Mouse (Mus musculus): Measurements from ENCODE around the gene Selenos.

Gene Selenos

DNA sequence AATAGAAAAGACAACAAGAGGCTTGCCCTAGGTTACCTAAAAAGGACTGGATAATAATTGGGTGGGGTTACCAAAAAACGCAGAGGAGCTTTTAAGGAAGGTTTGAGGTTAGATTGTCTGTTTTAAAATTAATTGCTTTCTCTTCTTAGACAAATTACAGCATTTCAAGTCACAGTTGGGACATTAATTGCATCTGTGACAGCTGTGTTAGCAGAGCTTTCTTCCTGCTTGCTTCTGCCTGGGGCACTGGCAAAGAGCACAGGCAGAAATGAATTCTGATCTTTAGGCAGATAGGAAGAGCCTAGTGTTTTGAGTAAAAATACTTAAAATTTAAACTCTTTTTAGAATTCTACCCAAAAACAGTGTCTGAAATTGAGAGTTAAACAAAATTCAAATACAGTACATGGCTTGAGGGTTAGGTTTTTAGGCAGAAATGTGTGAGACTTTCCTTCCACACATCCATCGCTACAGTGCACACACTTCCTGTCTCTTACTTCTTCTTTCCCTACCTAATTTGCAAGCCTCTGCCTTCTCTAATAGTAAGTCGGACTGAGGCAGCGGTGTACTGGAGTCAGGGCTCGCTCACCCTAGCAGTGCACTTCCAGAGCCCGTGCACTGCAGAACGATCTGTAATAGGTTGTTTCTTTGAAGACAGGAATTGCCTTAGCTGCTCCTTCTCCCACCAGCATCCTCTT lies 41.4 kb downstream of the Selenos start:
- DNase-seq: no peak

DNA sequence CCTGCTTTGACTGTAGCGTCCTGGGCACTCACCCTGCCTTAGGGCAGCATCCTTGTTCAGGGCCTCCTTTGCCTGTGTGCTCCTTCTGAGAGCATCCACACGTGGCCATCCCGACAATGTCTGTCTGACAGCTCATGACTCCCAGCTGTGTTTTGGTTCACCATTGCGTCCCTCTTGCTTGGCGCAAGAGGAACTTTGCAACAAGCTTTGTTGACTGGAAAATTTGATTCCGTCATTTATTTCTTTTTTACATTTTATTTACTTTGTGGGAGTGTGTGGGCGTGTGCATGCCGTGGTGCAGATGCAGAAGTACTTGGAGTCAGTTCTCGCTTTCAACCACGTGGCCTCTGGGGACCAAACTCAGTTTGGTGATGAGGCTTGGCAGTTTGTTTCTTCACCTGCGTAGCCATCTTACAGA lies 45.1 kb downstream of the Selenos start:
- no peak for DNase-seq

DNA sequence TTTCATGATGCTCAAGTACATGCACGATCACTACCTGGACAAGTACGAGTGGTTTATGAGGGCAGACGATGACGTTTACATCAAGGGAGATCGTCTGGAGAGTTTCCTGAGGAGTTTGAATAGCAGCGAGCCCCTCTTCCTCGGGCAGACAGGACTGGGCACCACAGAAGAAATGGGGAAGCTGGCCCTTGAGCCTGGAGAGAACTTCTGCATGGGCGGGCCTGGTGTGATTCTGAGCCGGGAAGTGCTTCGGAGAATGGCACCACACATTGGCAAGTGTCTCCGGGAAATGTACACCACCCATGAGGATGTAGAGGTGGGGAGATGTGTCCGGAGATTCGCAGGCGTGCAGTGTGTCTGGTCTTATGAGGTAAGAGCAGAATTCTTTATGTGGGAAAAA lies 45.9 kb downstream of the Selenos start:
- no peak for DNase-seq

DNA sequence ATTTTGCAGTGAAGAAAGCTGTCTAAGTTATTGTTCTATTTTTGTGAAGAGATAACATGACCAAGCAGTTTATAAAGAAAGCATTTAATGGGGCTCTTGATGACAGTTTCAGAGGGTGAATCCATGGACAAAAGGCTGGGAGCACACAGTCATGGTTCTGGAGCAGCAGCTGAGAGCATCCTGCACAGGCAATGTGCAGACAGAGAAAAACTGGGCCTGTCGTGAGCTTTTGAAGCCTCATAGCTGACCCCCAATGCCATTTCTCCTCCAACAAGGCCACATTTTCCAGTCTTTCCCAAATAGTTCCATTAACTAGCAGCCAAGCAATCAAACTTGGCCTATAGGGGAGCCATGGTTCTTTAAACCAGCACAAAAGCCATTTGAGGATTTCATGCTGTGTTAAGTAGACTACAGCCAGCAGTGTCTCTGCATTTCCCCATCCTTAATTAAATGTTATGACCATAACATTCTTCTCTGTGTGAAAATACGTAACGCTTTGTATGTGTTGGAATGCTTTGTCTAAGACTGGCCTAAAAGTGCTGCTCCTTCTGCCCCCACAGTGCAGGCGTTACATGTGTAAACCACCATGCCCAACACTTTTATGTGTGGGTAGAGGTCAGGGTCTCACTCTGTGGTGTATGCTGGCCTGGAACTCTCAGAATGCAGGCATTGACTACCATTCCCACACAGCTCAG lies 48.6 kb downstream of the Selenos start:
- no peak for DNase-seq

DNA sequence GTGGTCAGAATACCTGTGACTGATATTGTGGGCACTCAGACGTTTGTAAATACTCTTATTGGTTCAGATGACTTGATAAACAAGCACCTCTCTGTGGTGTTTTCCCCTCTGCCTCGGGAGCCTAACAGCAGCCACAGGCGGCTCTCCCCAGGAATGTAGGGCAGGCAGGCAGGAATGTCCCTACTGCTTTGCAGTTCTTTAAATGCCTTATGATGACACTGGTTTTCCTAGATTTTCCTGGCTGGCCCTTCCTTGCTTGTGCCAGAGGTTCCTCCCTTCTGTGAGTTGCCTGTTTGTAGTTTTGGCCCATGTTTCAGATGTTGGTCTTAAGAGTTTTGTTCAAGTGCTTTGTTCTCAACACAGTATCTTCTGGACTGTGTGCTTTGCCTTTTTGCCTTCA lies 49.4 kb downstream of the Selenos start:
- DNase-seq: no peak

DNA sequence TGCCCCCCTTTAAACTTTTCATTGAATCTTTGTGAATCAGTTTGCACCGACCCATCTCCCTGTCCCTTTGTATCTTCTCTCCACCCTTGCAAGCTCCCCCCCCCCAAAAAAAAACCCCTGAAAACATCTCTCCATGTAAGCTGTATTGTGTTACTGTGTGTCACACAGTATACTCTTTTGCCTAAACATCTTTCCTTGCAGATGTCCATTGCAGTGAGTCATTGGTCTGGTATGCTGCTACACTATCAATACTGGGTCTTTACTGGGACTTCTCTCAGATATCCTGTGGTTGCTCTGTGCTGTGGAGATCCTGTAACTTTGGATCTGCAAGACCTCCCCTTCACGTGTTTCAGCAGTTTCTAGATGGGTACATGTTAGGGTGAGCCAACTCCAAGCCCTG lies 50.8 kb downstream of the Selenos start:
- no peak for DNase-seq

DNA sequence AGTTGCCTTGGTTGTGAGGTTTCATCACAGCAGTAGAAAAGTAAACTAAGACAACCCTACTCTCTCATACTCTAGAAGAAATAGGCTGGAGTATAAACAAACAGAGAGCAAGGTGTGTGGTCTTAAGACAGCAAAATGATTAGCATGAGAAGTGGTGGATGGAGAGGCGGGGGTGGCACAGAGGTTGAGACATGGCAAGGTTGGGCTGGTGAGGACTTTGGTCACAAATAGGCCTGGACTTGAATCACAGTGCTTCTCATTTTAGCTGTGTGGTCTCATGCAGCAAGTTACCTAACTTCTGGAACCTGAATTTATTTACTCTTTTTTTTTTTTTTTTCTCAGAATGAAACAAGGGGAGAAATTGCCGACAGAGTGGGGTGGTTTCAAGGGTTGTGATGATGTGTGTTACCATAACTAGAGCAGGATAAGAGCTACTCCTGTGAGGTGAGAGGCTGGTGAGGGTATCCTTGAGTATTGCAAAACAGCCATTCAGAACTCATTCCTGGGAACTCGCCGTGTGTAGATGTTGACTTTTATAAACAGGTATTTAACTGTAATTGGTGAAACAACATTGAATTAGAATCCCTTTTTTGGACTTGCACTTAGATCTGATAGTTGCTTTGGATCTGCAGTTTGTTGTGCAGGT lies 52.5 kb downstream of the Selenos start:
- DNase-seq: peak; percentile 57

DNA sequence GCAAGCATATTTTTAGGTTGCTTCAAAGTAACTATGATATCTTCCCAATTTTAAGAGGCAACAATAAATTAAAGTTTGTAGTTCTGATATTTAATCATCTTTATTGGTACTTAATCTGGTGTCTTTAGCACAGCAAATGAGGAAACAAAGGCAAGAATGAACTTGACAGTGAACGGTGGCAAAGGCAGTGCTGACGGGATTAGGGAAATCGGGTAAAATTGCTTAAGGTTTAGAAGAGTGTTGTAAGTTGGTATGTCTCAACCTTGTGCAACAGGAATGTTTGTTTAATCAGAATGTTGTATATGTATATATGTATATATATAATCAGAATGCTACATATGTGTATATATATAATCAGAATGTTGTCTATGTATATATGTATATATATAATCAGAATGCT lies 54.7 kb downstream of the Selenos start:
- DNase-seq: no peak

DNA sequence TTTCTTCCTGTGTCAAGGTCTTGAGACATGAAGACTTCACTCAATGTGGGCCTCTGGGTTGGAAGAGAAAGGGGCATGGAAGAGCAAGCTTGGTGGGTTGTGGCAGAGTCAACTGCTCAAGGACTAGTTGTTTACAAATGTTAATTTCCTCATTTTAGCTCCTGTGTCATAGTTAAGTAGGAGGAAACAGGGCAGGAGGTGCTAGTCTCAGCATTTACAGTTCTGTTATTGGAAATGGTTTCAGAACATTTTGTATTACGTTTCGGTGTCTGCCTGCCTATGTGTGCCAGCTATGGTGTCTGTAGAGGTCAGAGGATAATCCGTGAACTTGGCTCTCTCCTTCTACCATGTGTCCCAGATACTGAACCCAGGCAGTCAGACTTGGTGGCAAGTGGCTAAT lies 56.2 kb downstream of the Selenos start:
- DNase-seq: no peak

DNA sequence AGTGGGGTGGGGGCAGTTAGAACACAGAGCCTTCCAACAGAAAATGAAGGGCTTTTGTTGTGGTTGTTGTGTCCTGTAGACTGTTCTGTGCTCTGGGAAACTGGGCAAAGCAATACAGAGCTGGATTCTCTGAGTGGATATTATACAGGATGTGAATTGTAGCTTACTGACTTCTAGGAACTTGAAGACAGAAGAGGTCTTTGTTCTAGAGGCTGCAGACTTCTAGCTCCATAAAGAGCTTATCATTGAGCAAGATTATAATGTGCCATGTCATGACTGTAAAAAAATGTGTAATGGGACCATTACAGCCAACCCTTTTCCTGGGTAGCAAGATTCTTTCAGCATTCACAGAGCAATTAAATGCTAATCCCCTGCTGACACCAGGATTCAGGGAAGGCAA lies 56.7 kb downstream of the Selenos start:
- DNase-seq: no peak

DNA sequence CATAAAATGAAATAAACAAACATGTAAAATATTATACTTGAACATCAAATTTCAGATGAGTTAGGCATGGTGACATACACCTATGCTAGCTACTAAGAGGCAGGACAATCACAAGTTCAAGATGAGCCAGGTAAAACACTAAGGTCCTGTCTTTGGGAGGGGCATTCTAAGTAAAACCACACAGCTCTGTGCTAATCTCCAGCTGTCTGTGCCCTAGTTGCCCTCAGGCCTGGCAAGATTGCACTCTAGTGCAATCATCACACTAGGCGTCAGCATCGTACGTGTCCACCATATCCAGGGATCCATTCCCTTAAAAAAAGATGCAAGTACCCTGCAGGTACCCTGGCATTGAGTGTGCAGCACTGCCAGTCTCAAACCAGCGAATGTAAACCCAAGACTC lies 57.9 kb downstream of the Selenos start:
- no peak for DNase-seq

DNA sequence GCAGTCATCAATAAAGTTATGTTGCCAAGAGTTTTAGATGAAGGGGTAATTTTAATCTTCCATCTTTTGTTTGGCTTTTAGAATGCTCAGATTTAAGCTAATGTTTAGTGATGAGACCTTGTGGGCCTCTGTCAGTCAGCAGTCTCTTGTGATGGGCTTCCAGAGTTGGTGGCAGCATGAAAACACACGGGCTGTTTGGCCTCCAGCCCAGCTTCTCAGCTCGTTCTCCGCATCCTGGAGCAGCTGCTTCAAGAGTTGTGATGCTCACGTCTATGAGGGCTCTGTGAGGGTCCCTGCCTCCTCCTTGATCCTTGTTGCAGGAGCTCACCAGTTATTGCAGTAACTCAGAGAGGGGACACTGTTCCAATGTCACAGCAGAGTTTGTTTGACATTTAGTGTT lies 58.9 kb downstream of the Selenos start:
- peak; percentile 40 for DNase-seq

DNA sequence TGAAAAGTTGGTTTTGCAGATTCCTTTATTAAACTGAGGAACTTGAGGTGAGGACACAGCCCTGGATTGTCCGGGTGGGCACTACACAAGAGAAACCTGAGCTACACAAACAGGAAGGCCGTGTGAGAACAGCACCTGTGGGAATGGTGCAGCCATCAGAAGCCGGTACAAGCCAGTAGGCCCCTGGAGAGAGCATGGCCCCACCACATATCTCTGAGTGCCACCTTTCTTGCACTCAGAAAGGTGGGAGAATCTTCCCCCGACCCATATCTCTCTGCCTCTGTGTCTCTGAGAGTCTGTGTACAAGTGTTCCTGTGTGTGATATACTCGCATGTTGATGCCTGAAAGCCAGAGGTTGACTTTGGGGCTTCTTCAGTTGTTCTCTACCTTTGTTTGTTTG lies 59.4 kb downstream of the Selenos start:
- DNase-seq: no peak
